Mouse (Mus musculus): ENCODE measurements around the gene St7l.
"Not testable (repeated sequence)": the region's sequence is repeated elsewhere in the genome, so short reads cannot be mapped to it uniquely, and the experiment has no call there.

Gene St7l

DNA sequence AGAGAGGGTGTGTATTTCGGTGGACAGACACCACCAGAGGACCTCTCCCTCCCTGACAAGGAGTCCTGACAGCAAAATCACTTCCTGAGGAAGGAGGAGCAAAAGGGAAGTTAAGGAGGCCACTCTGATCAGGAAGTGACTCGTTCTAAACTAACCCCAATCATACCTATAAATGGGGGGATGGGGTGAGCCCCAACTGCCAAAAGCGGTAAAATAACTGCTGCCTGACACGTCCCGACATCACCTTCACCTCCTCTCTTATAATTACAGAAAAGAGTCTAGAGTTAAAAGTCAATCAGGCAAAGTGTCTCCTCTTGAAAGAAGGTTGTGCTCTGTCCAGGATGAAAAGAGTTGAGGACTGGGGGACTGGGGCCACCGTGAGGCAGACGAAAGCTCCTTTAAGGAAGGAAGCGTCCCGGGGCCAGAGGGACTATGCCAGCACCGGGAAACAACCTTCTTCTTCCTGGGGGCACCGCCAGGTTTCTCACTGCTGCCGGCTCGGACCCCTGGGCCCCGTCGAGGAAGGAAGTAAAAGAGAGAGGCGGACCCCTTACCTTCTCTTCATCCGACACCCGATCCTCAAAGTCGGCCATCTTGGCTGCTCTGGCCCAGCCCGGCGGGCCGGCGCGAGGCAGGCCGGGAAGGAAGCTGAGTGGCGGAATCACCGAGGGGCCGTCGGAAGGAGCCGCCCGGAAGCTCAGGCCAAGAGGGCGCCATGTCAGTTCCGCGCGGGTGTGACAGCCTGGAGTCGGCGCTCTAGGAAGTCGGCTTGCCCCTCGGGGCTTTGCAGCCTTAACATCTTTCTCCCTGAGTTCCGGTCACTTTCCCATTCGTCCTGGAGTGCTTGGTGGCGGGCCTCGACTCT is at the start of gene St7l, which contains the start of gene Capza1:
Gene St7l (plus strand): TSS at position 220 of the 865 bp plus-strand sequence.
Gene Capza1 (minus strand): TSS at position 720 of the 865 bp plus-strand sequence.
- DNase-seq (ENCODE audit: low read depth, low spot score): peak; percentile 89

- no peak for DNase-seq (ENCODE audit: low read depth, low spot score)
Observed at GRCm38 (mm10) chr3:104814746-104815145, 49.1 kb upstream of the St7l start.

GRCm38 (mm10) chr3:104815346-104815745 is 48.5 kb upstream of the St7l start:
- DNase-seq (ENCODE audit: low read depth, low spot score): no peak

DNA sequence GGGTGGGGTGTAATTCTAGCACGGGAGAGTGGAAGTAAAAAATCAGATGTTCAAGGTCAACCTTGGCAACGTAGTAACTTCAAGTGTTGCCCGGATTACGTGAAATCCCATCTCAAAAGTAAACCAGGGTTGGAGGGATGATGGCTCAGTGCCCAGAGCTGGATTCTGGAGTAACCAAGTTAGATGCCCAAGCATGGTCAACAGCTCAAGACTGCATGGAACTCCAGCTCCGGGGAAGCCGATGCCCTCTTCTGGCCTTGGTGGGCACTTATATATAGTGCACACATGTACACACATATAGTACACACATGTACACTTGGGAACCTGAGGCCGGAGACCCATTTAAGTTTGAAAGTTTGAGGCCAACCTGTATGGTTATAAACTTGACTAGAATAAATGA is 47.7 kb upstream of the St7l start:
- no peak for DNase-seq (ENCODE audit: low read depth, low spot score)

DNA sequence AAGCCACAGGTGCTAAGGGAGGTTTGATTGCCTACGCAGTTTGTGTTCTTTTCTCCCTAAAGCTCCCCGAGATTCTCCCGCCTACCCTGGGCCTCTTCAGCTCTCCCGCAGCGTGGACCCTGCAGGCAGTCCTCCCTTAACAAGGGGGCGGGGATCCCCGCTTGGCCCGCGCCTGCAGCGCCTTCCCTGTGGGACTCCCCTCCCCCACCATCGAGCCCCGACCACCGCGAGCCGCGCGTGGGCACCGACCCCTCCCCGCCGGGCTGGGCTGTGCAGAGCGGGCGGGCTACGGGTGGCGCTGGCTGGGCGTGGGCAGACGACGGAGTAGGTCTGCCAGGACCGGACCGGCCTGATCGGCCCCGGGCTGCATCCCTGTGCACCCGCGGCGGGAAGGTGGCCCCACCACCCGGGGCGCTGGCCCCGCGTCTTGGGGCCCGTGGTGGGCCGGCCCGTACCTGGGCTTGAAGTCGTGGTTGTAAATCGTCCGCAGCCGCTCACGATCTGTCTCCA is 46.3 kb upstream of the St7l start:
- DNase-seq (ENCODE audit: low read depth, low spot score): peak; percentile 62

DNA sequence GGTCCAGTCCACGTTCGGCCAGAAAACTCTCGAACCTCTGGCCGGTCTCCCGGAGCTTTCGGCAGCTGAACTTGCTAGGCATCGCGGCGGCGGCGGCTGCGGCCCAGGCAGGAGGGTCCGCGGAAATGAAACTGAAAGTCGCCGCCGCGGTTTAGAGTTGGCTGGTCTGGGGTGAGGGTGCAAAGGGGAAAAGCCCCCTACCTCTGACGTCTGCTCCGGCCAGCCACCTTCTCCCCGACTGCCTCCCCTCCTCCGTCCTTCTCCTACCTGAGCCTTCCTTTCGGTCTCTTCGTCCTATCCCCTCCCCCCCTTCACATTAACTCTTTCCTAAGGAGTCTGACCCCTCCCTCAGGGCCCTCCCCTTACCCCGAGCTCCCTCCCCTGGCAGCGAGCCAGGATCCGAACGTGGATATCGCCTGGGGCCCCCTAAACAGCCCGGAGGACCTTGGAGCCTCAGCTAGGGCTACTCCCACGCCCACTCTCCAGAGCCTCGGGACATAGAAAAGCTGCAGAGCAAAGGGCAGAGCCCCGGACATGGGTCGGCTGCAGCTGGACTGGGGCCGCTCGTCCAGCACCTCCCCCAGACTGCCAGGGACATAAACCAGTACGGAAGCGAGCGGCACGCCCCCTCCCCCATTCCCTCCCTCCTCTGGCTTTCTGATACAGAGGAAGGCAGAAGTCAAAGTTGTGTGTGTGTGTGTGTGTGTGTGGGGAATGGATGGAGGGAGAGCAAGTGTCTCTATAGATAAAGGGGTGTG is 45.6 kb upstream of the St7l start, which contains the start of gene Mov10:
Gene Mov10 (minus strand): TSS at position 573 of the 758 bp plus-strand sequence.
- DNase-seq (ENCODE audit: low read depth, low spot score): peak; percentile 85

DNA sequence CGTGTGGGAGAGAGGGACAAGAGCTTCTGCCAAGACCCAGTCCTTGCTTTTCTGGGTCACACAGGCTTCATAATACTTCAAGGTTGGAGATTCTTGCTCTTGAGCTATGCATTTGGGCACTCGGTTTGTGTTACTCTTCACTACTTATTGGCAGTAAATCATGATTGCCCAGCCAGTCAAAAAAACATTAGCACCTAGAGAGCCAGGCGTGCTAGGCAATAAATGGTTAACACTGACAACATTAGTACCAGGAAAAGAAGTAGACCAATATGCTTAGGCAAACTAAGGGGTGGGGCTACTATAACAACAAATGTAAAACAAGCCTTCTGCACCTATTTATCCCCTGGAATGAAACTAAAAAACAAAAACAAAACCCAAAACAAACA is 45.1 kb upstream of the St7l start:
- no peak for DNase-seq (ENCODE audit: low read depth, low spot score)

DNA sequence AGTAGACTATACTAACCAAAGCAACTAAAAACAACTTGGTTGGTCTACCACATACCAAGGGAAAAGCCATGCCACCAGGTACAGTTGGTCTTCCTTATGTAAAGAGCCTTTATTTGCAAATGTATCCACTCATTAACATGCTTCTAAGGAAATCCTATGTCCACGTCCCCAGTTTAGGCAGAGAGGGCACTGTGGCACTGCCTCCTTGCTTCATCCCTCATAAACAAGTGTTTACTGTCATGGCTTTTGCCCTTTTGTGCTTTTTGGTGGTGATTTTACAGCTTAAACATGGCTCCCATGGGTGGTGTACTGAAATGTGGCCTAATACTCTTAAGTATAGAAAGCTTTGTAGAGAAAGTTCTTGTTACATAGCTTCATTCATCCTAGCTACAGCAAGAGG is 43.4 kb upstream of the St7l start:
- DNase-seq (ENCODE audit: low read depth, low spot score): no peak

- DNase-seq (ENCODE audit: low read depth, low spot score): no peak
Observed at GRCm38 (mm10) chr3:104822413-104822812, 41.4 kb upstream of the St7l start.

DNA sequence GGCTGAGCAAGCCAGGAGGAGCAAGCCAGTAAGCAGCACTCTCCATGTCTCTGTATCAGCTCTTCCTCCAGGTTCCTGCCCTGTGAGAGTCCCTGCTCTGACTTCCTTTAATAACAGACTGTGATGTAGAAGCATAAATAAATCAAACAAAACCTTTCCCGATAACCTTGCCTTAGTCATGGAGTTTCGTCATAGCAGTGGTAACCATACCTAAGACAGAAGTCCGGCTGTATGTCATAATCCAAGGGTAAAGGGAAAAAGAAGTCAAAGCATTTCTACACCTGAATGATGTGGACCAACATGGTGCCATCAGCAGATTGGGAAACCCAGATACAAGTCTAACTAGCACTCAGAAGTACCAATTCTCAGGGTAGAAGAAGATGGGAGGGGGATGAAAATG is 28.0 kb upstream of the St7l start:
- DNase-seq (ENCODE audit: low read depth, low spot score): no peak

GRCm38 (mm10) chr3:104841049-104841448 is 22.8 kb upstream of the St7l start:
- DNase-seq (ENCODE audit: low read depth, low spot score): no peak

DNA sequence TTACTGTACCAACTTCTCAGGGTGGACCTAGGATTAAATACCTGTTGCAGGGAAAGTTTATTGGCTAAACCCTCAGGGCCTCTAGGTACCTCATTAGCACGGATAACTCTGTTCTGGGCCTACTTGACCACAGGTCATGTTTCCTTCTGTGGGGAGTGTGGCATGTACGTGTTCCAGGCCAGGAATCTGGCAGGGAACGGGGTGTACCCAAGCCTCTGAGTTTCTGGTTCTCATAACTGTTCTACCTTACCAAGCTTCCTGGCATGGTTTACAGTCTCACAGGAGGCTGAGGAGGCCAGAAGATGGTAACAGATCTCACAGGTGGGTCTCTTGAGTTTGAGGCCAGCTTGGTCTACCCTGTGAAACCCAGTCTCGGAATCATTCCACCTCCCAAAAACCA is 17.2 kb upstream of the St7l start:
- no peak for DNase-seq (ENCODE audit: low read depth, low spot score)

DNA sequence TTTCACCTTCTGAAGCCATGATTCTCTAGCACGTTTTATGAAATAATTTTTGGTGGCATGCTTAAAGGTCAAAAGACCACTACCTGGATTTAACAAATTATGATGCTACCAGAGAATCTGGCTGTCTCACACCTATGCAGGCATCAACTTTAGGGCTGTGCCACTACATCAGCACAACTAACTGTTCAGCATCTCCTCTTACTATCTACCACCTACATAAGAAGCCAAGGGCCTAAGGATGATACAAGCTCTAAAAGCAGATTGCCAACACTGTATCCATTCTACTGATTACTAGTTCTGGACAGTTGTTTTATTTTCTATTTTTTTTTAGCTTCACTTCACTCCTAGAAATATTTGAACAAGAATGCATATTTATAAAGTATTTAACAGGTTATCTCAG is 9.3 kb upstream of the St7l start:
- no peak for DNase-seq (ENCODE audit: low read depth, low spot score)

- DNase-seq (ENCODE audit: low read depth, low spot score): no peak
Observed at GRCm38 (mm10) chr3:104854866-104855265, 8.9 kb upstream of the St7l start.

DNA sequence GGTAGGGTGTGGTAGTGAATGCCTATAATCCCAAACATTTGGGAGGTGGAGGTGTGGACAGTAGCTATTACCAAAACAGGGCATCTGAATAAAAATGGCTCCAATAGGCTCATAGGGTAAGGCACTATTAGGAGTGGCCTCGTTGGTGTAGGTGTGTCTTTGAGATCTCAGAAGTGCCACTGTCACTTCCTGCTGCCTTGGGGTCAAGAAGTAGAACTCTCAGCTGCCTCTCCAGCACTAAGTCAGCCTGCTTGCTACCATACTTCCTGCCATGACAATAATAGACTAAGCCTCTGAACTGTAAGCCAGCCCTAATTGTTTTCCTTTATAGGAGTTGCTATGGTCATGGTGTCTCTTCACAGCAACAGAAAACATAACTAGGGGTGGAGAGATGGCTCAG is 7.7 kb upstream of the St7l start:
- no peak for DNase-seq (ENCODE audit: low read depth, low spot score)

DNA sequence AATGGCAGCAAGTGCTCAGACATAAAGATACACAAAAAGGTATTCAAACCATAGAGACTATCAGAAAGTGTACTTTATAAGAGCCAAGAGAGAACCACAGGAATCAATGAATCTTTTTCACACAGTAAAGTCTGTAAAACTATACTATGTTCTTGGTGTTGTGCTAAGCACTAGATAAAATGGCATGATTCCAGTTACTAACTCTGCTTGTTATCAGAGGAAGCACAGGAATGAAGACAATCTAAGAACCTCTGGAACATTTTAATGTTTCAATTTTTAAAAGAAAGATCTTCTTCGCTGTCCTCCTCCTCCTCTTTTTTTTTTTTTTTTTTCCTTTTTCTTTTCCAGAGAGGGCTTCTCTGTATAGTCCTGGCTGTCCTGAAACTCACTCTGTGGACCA is 5.2 kb upstream of the St7l start:
- no peak for DNase-seq (ENCODE audit: low read depth, low spot score)

GRCm38 (mm10) chr3:104864651-104865340 is 991 bp downstream of the St7l start:
- peak; percentile 83 for DNase-seq (ENCODE audit: low read depth, low spot score)

DNA sequence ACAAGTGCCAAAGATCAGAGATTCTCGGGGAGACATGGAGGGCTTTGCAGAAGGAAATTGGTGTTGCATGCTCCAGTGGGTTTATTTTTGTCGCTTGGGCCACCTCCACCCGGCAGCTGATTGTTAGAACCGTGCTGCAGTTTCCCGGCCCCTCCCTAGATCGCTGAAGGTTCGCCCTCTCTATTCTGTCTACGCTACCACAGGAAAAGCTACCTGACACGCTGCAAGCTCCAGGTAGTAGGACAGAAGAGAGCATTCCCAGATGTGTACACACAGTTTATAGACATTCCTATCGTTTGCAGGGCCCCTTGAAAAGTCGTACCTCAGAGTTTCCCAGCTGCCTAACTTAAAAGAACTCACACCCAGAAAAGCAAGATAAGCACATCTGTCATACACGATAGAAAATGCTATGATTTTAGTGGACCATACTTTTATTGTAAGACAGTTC is 1.6 kb downstream of the St7l start:
- DNase-seq (ENCODE audit: low read depth, low spot score): no peak

DNA sequence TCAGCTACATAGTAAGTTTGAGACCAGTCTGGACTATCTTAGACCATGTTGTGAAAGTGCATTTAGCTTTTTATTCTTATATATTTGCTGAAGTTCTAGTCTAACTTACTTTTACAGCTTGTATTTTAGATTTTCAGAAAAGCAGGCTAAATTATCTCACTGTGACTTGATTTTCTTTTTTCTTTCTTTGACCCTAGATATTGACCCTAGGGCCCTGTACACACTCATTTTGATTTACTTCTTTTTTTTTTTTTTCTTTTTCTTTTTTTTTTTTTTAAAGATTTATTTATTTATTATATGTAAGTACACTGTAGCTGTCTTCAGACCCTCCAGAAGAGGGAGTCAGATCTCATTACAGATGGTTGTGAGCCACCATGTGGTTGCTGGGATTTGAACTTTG is 2.9 kb downstream of the St7l start:
- not testable (repeated sequence) for DNase-seq (ENCODE audit: low read depth, low spot score)

GRCm38 (mm10) chr3:104869611-104870010 is 5.8 kb downstream of the St7l start:
- no peak for DNase-seq (ENCODE audit: low read depth, low spot score)

DNA sequence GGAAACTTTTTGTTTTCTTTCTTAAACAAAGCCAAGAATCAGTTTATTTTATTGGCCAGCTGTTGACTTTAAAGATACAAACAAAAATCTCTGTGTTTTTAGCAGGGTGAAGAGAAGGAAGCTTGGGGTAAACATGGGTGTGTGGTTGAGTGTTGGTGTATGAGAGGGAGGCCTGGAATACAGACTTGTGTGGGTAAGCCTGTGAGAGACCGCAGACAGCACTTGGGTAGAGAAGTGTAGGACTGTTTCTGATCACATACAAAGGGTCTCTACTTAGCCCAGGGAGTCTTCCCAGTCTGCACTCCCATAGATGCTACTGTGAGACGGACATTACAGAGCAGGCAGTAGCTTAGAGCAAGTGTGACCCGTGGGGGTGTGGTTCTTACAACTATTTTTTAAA is 24.8 kb downstream of the St7l start:
- no peak for DNase-seq (ENCODE audit: low read depth, low spot score)

- DNase-seq (ENCODE audit: low read depth, low spot score): no peak
Observed at GRCm38 (mm10) chr3:104896141-104896540, 32.3 kb downstream of the St7l start.
